Mouse (Mus musculus) layer of hippocampus, postnatal 10 days (tissue): ENCODE measurements at regions not wholly inside any gene's neighbourhood (a gene's known extent, or its start where the extent isn't known, plus 50 kb on each side); places are given as distances from the start of the nearest gene placed in this dataset.
A peak's percentile ranks its signal among the peaks of the same experiment; 100 is the strongest.

Experiments
- DNase-seq, 2 experiments: peaks; one replicate each; pipeline ENCODE4 v3.0.0; 2021; ENCODE audit warnings: low spot score in 2 of 2

GRCm38 (mm10) chr9:30021981-30022380 lies 59.0 kb upstream of the Ntm start:
- no peak for DNase-seq

- no peak for DNase-seq
These were observed 62.3 kb upstream of the Ntm start for GRCm38 (mm10) chr9:30025275-30025674.

GRCm38 (mm10) chr9:30026939-30027338 lies 64.0 kb upstream of the Ntm start:
- DNase-seq = no peak

GRCm38 (mm10) chr9:30040396-30040795 lies 77.5 kb upstream of the Ntm start:
- DNase-seq = peak; percentile 11 to 14

GRCm38 (mm10) chr9:30064551-30064950 lies 101.6 kb upstream of the Ntm start:
- DNase-seq = no peak

GRCm38 (mm10) chr9:30067980-30068379 lies 105.0 kb upstream of the Ntm start:
- DNase-seq = no peak

GRCm38 (mm10) chr9:30075233-30075632 lies 112.3 kb upstream of the Ntm start:
- no peak for DNase-seq

GRCm38 (mm10) chr9:30076006-30076405 lies 113.1 kb upstream of the Ntm start:
- DNase-seq = no peak

GRCm38 (mm10) chr9:30076482-30076881 lies 113.5 kb upstream of the Ntm start:
- no peak for DNase-seq

GRCm38 (mm10) chr9:30101942-30102341 lies 139.0 kb upstream of the Ntm start:
- DNase-seq = no peak

- no peak for DNase-seq
These were observed 159.4 kb upstream of the Ntm start for GRCm38 (mm10) chr9:30122371-30122770.

GRCm38 (mm10) chr9:30129151-30129550 lies 166.2 kb upstream of the Ntm start:
- DNase-seq = peak in 1 of 2 experiments; percentile 29

- no peak for DNase-seq
These were observed 168.7 kb upstream of the Ntm start for GRCm38 (mm10) chr9:30131626-30132025.

GRCm38 (mm10) chr9:30134303-30134702 lies 171.4 kb upstream of the Ntm start:
- no peak for DNase-seq

GRCm38 (mm10) chr9:30137611-30138287 lies 174.8 kb upstream of the Ntm start:
- DNase-seq = peak; percentile 89 to 92

GRCm38 (mm10) chr9:30140188-30140587 lies 177.2 kb upstream of the Ntm start:
- peak; percentile 90 to 91 for DNase-seq

- no peak for DNase-seq
These were observed 178.2 kb upstream of the Ntm start for GRCm38 (mm10) chr9:30141186-30141585.

GRCm38 (mm10) chr9:30142806-30143458 lies 180.0 kb upstream of the Ntm start:
- DNase-seq = no peak

GRCm38 (mm10) chr9:30149481-30150468 lies 186.8 kb upstream of the Ntm start:
- DNase-seq = no peak

GRCm38 (mm10) chr9:30151173-30151572 lies 188.2 kb upstream of the Ntm start:
- DNase-seq = no peak

GRCm38 (mm10) chr9:30166235-30166752 lies 203.4 kb upstream of the Ntm start:
- DNase-seq = no peak

GRCm38 (mm10) chr9:30167223-30167622 lies 204.3 kb upstream of the Ntm start:
- DNase-seq = no peak
